Mouse (Mus musculus): ENCODE measurements around the gene Reep6.

Gene Reep6

GRCm38 (mm10) chr10:80301256-80302081 is 28.3 kb upstream of the Reep6 start:
- DNase-seq (ENCODE audit: low spot score) = no peak

GRCm38 (mm10) chr10:80302082-80302355 is 27.7 kb upstream of the Reep6 start:
- no peak for DNase-seq (ENCODE audit: low spot score)

- DNase-seq (ENCODE audit: low spot score) = peak; percentile 67
Observed at GRCm38 (mm10) chr10:80302471-80302881, 27.3 kb upstream of the Reep6 start.

- DNase-seq (ENCODE audit: low spot score) = no peak
Observed at GRCm38 (mm10) chr10:80304458-80304857, 25.3 kb upstream of the Reep6 start.

- peak; percentile 77 for DNase-seq (ENCODE audit: low spot score)
Observed at GRCm38 (mm10) chr10:80304862-80305261, 24.9 kb upstream of the Reep6 start.

GRCm38 (mm10) chr10:80311560-80311959 is 18.2 kb upstream of the Reep6 start:
- DNase-seq (ENCODE audit: low spot score) = no peak

GRCm38 (mm10) chr10:80312586-80313504 is 16.9 kb upstream of the Reep6 start:
- DNase-seq (ENCODE audit: low spot score) = no peak

GRCm38 (mm10) chr10:80313627-80314201 is 16.0 kb upstream of the Reep6 start:
- DNase-seq (ENCODE audit: low spot score) = no peak

- no peak for DNase-seq (ENCODE audit: low spot score)
Observed at GRCm38 (mm10) chr10:80314494-80315001, 15.2 kb upstream of the Reep6 start.

- no peak for DNase-seq (ENCODE audit: low spot score)
Observed at GRCm38 (mm10) chr10:80315315-80315714, 14.4 kb upstream of the Reep6 start.

GRCm38 (mm10) chr10:80316359-80316781 is 13.4 kb upstream of the Reep6 start:
- DNase-seq (ENCODE audit: low spot score) = no peak

GRCm38 (mm10) chr10:80317011-80317410 is 12.7 kb upstream of the Reep6 start:
- DNase-seq (ENCODE audit: low spot score) = no peak

GRCm38 (mm10) chr10:80320340-80320760 is 9.4 kb upstream of the Reep6 start, which contains the start of gene 2310011J03Rik:
Gene 2310011J03Rik, minus strand, starts transcription at chr10:80320537.
- peak; percentile 89 for DNase-seq (ENCODE audit: low spot score)

- no peak for DNase-seq (ENCODE audit: low spot score)
Observed at GRCm38 (mm10) chr10:80321014-80321669, 8.6 kb upstream of the Reep6 start.

GRCm38 (mm10) chr10:80321670-80322581 is 7.8 kb upstream of the Reep6 start:
- no peak for DNase-seq (ENCODE audit: low spot score)

GRCm38 (mm10) chr10:80322811-80323211 is 6.9 kb upstream of the Reep6 start:
- DNase-seq (ENCODE audit: low spot score) = no peak

- DNase-seq (ENCODE audit: low spot score) = peak; percentile 65
Observed at GRCm38 (mm10) chr10:80323261-80324119, 6.3 kb upstream of the Reep6 start.

GRCm38 (mm10) chr10:80324120-80325037 is 5.4 kb upstream of the Reep6 start:
- no peak for DNase-seq (ENCODE audit: low spot score)

GRCm38 (mm10) chr10:80325045-80325444 is 4.7 kb upstream of the Reep6 start:
- DNase-seq (ENCODE audit: low spot score) = no peak

All from testis, postnatal 14 days (tissue).